Mouse (Mus musculus) neural tube, embryonic 13.5 days (tissue): ENCODE results near the gene Vmn2r80. TPM values are rescaled to one million over a fixed set of nuclear protein-coding genes. Genes with fewer than 3 reads are reported as not detected.
"Not testable (repeated sequence)": the region's sequence is repeated elsewhere in the genome, so short reads cannot be mapped to it uniquely, and the experiment has no call there.

Experiments used
- ATAC-seq: fragments of 200-750 bp; cut with Nextera tagmentation; 2 replicates; pipeline ENCODE4 v1.8.0; 2017; ENCODE audit warnings: low read depth, mild to moderate bottlenecking, moderate TSS enrichment, moderate library complexity
- H3K27ac ChIP-seq: fragments of 300-500 bp; sonication (generic); replicated peaks from 2 replicates; pipeline ENCODE4 v1.5.1; 2015; ENCODE audit warnings: moderate library complexity, mild to moderate bottlenecking, inconsistent platforms
- H3K27me3 ChIP-seq: fragments of 300-500 bp; sonication (generic); 2 replicates; pipeline ENCODE4 v1.6.1; 2015; ENCODE audit warnings: mild to moderate bottlenecking, inconsistent platforms
- H3K36me3 ChIP-seq: fragments of 300-500 bp; sonication (generic); 2 replicates; pipeline ENCODE4 v1.6.1; 2015; ENCODE audit warnings: mild to moderate bottlenecking, inconsistent platforms
- H3K4me1 ChIP-seq: fragments of 300-500 bp; sonication (generic); replicated peaks from 2 replicates; pipeline ENCODE4 v1.6.1; 2015; ENCODE audit warnings: inconsistent platforms
- H3K4me2 ChIP-seq: fragments of 300-500 bp; sonication (generic); 2 replicates; pipeline ENCODE4 v1.6.1; 2015; ENCODE audit warnings: inconsistent platforms, mild to moderate bottlenecking, moderate library complexity
- H3K4me3 ChIP-seq: fragments of 300-500 bp; sonication (generic); 2 replicates; pipeline ENCODE4 v1.5.1; 2015; ENCODE audit warnings: mild to moderate bottlenecking, inconsistent platforms
- H3K9ac ChIP-seq: fragments of 300-500 bp; sonication (generic); 2 replicates; pipeline ENCODE4 v1.6.1; 2015; ENCODE audit warnings: moderate library complexity, mild to moderate bottlenecking, inconsistent platforms
- H3K9me3 ChIP-seq: fragments of 300-500 bp; sonication (generic); 2 replicates; pipeline ENCODE4 v1.6.1; 2016; ENCODE audit warnings: inconsistent platforms
- WGBS: fragments of 180-500 bp; shearing (Covaris S2); methylation state at CpG from one replicate; pipeline ENCODE4 v1.1.7; 2015; 5-methylcytosine and 5-hydroxymethylcytosine counted together
- polyA plus RNA-seq: library from polyadenylated mRNA; unstranded; fragments of >200 nt; fragmentation: Nextera tagmentation; extraction: Ambion mirVana; gene quantifications from 2 replicates; pipeline ENCODE4 v1.2.1, GENCODE M21; 2015

The Vmn2r80 gene
- polyA plus RNA-seq, result not detected in 2 replicates

DNA sequence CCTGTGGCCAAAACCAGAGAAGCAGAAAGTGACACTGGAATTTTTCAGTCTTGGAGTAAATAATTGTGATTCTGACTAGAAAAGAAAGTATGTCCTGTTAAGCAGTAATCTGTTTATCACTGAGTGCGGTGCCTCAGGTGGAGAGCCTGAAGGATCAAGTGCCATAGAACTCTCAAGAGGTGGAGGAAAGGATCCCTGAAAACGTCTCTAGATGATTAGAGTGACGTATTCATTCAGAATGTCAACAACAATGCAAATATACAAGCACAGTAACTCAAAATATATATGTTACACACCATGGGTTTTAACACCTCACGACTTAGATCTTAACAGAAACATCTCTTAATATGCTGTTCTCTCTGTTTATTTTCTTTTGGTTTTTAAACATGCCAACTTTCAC lies at the start of gene Vmn2r80:
TSS of gene Vmn2r80 (plus strand) at position 301 of the 400 bp plus-strand sequence.
- WGBS, result 86% methylated on average over 4 of the region's 4 CpGs

DNA sequence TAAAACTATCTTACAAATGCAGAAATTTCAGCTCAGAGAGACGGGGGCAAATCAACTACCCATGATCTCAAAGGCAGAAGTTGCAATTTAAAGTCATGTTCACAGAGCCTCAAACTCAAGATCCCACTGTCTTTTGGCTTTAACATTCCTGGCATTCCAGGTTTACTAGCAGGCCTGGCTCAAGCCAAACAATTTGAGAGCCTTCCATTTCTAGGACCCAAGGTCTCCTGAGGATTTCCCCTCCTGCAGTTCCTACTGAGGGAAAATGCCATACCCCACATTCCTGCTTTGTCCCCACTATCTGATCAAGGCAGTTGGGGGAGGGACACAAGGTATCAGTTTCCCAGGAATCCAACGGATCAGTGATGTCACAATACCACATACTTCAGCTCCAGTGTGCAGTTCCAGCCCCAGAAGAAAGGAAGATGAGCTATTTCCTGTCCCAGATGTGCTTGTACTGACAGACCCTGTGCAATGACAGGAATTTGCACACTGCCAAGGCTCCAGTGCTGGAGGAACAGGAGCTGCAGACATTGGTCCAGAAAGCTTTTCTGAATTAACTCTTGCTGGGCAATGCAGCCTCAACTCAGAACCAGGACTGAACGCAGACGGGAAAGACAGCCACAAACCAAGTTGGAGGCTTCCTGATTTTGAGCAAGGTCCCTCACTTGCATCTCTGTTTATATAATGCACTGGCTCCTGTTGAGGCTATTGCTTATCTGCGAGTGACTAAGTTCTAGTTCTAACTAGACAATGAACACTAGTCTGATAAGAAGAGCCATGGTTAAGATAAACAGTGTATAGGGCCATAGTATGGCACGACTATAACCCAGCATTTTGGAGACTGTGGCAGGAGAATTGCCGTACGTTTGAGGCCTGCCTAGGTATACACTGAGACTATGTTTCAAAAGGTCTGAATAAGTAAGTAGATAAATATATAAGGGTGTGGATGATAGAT lies 42.0 kb upstream of the Vmn2r80 start:
- H3K9ac ChIP-seq, result no peak overlapping the region
- no peaks in the 10 kb centered on the region for H3K9me3 ChIP-seq
- no peak overlapping the region for H3K4me2 ChIP-seq
- no peaks in the 10 kb centered on the region for H3K36me3 ChIP-seq
- H3K4me3 ChIP-seq, result no peak overlapping the region
- H3K27ac ChIP-seq, result no peak overlapping the region
- 77% methylated on average over 8 of the region's 8 CpGs for WGBS
- no peaks in the 10 kb centered on the region for H3K4me1 ChIP-seq
- no peaks in the 10 kb centered on the region for H3K27me3 ChIP-seq
- ATAC-seq, result no peak

More for the DNA sequence above, at the start of gene Vmn2r80:
- not testable (repeated sequence) for H3K9ac ChIP-seq, H3K4me1 ChIP-seq, H3K4me2 ChIP-seq, H3K27me3 ChIP-seq, H3K27ac ChIP-seq, H3K9me3 ChIP-seq, H3K36me3 ChIP-seq, ATAC-seq, H3K4me3 ChIP-seq

GRCm38 (mm10) chr10:79107531-79107930 lies 41.0 kb upstream of the Vmn2r80 start:
- H3K9me3 ChIP-seq, result no peaks in the 10 kb centered on the region
- H3K36me3 ChIP-seq, result no peaks in the 10 kb centered on the region
- ATAC-seq, result no peak

GRCm38 (mm10) chr10:79109156-79109555 lies 39.4 kb upstream of the Vmn2r80 start:
- Histone ChIP-seq H3K4me2 (no peak overlapping the region), H3K9me3 (no peaks in the 10 kb centered on the region), H3K36me3 (no peaks in the 10 kb centered on the region), H3K27ac (no peak overlapping the region), H3K4me3 (no peak overlapping the region), H3K9ac (no peak overlapping the region), H3K27me3 (no peaks in the 10 kb centered on the region), H3K4me1 (no peaks in the 10 kb centered on the region)
- WGBS, result 74% methylated on average over 1 of the region's 1 CpGs
- no peak for ATAC-seq

More at GRCm38 (mm10) chr10:79107531-79107930, 41.0 kb upstream of the Vmn2r80 start:
- 77% methylated on average over 2 of the region's 2 CpGs for WGBS
- no peaks in the 10 kb centered on the region for H3K27me3 ChIP-seq
- no peak overlapping the region for H3K4me2 ChIP-seq
- H3K4me1 ChIP-seq, result no peaks in the 10 kb centered on the region
- no peak overlapping the region for H3K27ac ChIP-seq
- H3K9ac ChIP-seq, result no peak overlapping the region
- H3K4me3 ChIP-seq, result no peak overlapping the region

DNA sequence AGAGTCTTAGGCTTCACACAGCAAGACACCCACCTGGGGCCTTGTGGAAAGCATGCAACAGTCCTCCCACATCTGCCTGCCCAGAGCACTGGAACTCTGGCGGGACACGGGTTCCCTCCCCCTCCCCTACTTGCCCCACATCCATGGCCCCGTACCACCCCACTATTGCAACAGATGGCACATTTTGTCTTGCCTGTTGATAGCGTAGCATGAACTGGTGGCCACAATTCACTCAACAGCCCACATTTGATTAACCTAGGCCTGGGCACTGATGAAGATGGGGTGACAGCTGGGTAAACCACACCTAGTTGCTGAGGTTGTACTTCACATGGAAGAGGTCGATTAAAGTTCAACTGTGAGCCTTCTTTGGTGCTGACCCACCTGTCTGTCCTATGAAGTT lies 38.1 kb upstream of the Vmn2r80 start:
- Histone ChIP-seq H3K4me3 (no peak overlapping the region), H3K4me2 (no peak overlapping the region), H3K9me3 (no peaks in the 10 kb centered on the region), H3K27me3 (no peaks in the 10 kb centered on the region), H3K9ac (no peak overlapping the region), H3K36me3 (no peaks in the 10 kb centered on the region), H3K27ac (no peak overlapping the region), H3K4me1 (no peaks in the 10 kb centered on the region)
- no peak for ATAC-seq
- WGBS, result 86% methylated on average over 5 of the region's 5 CpGs

- no peak overlapping the region for H3K9ac ChIP-seq
- no peak overlapping the region for H3K27ac ChIP-seq
- WGBS, result 76% methylated on average over 1 of the region's 1 CpGs
- ATAC-seq, result no peak
- H3K4me1 ChIP-seq, result 0 out of 2 replicates have a peak, but pooled peaks cover 3% of the 10 kb centered on the region
- H3K9me3 ChIP-seq, result no peaks in the 10 kb centered on the region
- no peak overlapping the region for H3K4me2 ChIP-seq
- H3K36me3 ChIP-seq, result no peaks in the 10 kb centered on the region
- no peaks in the 10 kb centered on the region for H3K27me3 ChIP-seq
- no peak overlapping the region for H3K4me3 ChIP-seq
Measured at GRCm38 (mm10) chr10:79115085-79115484, 33.5 kb upstream of the Vmn2r80 start.

DNA sequence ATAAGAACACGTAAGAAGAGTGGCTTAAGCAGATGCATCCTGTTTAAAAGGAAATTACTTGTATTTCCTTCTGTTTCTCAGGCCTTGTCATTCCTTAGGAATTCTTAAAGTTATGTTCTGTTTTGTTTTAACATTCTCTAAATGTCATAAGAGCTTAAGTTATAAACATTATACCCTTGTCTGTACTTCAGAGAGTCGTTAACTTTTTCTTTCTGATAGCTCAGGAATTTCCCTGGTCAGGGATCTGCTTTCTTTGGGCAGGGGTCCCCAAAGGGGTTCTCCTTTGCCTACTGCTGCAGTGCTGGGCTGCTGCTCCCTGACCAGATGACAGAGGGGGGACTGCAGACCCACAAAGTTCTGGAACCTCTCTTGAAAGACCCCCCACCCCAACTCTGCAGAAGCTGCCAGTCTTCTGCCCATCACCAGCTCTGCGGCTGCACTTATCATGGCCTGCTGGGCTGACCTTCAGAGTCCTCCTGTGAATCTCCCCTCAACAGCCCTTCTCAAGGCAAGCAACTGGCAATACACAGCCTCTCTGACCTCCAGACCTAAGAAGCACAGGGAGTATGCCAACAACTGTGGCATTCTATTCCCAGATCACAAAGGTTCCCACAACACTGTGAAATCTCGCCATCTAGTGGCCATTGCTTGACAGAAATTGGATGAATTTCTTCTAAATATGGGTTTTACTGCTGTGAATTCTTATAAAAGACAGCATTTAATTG lies 32.3 kb upstream of the Vmn2r80 start:
- H3K9ac ChIP-seq, result no peak overlapping the region
- no peaks in the 10 kb centered on the region for H3K27me3 ChIP-seq
- 58% methylated on average over 4 of the region's 4 CpGs for WGBS
- no peak overlapping the region for H3K27ac ChIP-seq
- H3K4me3 ChIP-seq, result no peak overlapping the region
- H3K36me3 ChIP-seq, result no peaks in the 10 kb centered on the region
- no peaks in the 10 kb centered on the region for H3K9me3 ChIP-seq
- ATAC-seq, result no peak
- no peak overlapping the region for H3K4me2 ChIP-seq
- 0 out of 2 replicates have a peak, but pooled peaks cover 3% of the 10 kb centered on the region for H3K4me1 ChIP-seq

GRCm38 (mm10) chr10:79151602-79152001 lies 3.0 kb downstream of the Vmn2r80 start:
- no peak for ATAC-seq
- no peaks in the 10 kb centered on the region for H3K9me3 ChIP-seq

GRCm38 (mm10) chr10:79199973-79200372 lies 51.4 kb downstream of the Vmn2r80 start:
- not testable (repeated sequence) for H3K9ac ChIP-seq, ATAC-seq
- WGBS, result 82% methylated on average over 1 of the region's 1 CpGs

More at GRCm38 (mm10) chr10:79151602-79152001, 3.0 kb downstream of the Vmn2r80 start:
- Histone ChIP-seq H3K4me3 (no peak overlapping the region), H3K27ac (no peak overlapping the region), H3K9ac (no peak overlapping the region), H3K4me1 (no peaks in the 10 kb centered on the region), H3K27me3 (no peaks in the 10 kb centered on the region), H3K36me3 (no peaks in the 10 kb centered on the region), H3K4me2 (no peak overlapping the region)

GRCm38 (mm10) chr10:79220432-79220831 lies 71.9 kb downstream of the Vmn2r80 start:
- Histone ChIP-seq H3K4me2 (no peak overlapping the region), H3K27ac (no peak overlapping the region), H3K36me3 (no peaks in the 10 kb centered on the region), H3K27me3 (no peaks in the 10 kb centered on the region), H3K4me1 (no peaks in the 10 kb centered on the region), H3K9ac (no peak overlapping the region), H3K4me3 (no peak overlapping the region), H3K9me3 (no peaks in the 10 kb centered on the region)
- no peak for ATAC-seq

More at GRCm38 (mm10) chr10:79199973-79200372, 51.4 kb downstream of the Vmn2r80 start:
- H3K4me1 ChIP-seq, H3K4me2 ChIP-seq, H3K36me3 ChIP-seq, H3K27me3 ChIP-seq, H3K4me3 ChIP-seq, H3K27ac ChIP-seq, H3K9me3 ChIP-seq: not testable (repeated sequence)

DNA sequence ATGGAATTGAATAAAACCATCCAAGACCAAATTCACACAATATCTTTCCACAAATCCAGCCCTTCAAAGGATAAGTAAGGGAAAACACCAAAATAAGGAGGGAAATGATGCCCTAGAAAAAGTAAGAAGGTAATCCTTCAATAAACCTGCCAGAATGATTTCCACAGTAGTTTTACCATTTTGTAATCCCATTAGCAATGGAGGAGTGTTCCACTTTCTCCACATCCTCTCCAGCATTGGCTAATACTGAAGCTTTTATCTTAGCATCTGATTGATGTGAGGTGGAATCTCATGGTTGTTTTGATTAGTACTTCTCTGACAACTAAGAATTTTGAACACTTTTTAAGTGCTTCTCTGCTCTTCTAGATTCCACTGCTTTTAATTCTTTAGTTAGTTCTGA lies 73.0 kb downstream of the Vmn2r80 start:
- Histone ChIP-seq H3K36me3 (no peaks in the 10 kb centered on the region), H3K27me3 (no peaks in the 10 kb centered on the region), H3K4me1 (no peaks in the 10 kb centered on the region), H3K4me3 (no peak overlapping the region), H3K9me3 (no peaks in the 10 kb centered on the region), H3K27ac (no peak overlapping the region), H3K4me2 (no peak overlapping the region), H3K9ac (no peak overlapping the region)
- no peak for ATAC-seq

DNA sequence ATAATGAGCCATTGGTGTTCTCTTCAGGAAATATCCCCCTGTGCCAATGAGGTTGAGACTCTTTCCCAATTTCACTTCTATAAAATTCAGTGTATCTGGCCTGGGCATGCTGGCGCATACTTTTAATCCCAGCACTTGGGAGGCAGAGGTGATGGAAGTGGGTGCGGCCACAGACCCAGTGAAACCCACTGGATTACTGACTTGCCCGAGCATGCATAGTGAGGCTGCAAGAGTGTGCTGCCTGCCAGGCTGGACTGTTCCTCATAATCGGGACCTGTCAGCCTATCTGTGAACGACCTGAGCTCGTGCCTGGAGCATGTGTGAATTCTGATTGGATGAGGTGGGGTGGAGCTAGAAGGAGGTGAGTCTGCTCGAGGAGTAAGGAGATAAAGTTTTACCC lies 73.6 kb downstream of the Vmn2r80 start:
- Histone ChIP-seq H3K4me2 (no peak overlapping the region), H3K9ac (no peak overlapping the region), H3K4me1 (no peaks in the 10 kb centered on the region), H3K27ac (no peak overlapping the region), H3K36me3 (no peaks in the 10 kb centered on the region), H3K27me3 (no peaks in the 10 kb centered on the region), H3K9me3 (no peaks in the 10 kb centered on the region), H3K4me3 (no peak overlapping the region)
- ATAC-seq, result no peak
- WGBS, result 81% methylated on average over 7 of the region's 7 CpGs
